Mouse (Mus musculus) gastrocnemius, adult 2 months (tissue): Measurements from ENCODE around the gene Med14. TPM values are rescaled to one million over a fixed set of nuclear protein-coding genes. Genes with fewer than 3 reads are reported as not detected.
A peak's percentile ranks its signal among the peaks of the same experiment; 100 is the strongest.

Experiments
- DNase-seq: peaks from one replicate; pipeline ENCODE4 v3.0.0; 2022
- H3K27ac ChIP-seq: fragments of 200-600 bp; 2 replicates; pipeline ENCODE4 v1.8.1; 2022; ENCODE audit warnings: mild to moderate bottlenecking
- H3K4me3 ChIP-seq: fragments of 200-600 bp; 2 replicates; pipeline ENCODE4 v1.8.1; 2022; ENCODE audit warnings: mild to moderate bottlenecking, moderate library complexity
- CTCF ChIP-seq: fragments of 200-600 bp; IDR thresholded peaks from 2 replicates; pipeline ENCODE4 v1.8.1; 2022; ENCODE audit warnings: antibody characterized with exemption, mild to moderate bottlenecking, moderate library complexity
- intact Hi-C: fragments of 180-260 bp; cut with DNase I; formaldehyde crosslinking; loops from one replicate; pipeline ENCODE4 v1.15.1; 2025
- long read RNA-seq, 2 experiments: library from polyadenylated mRNA; stranded (forward); transcript quantifications; one replicate each; pipeline ENCODE4 v2.0.0; 2021
- total RNA-seq, 2 experiments: library from RNA; stranded (reverse); gene quantifications; 2 replicates each; pipeline ENCODE4 v1.2.3; 2021

The Med14 gene
- total RNA-seq, result 10 to 100 TPM; 23.3 to 27.9 TPM
- long read RNA-seq, experiment 1, full-length matches to known transcripts, result 3 of 24 reads
- long read RNA-seq, experiment 1, partial matches to known transcripts, result 12 of 24 reads
- long read RNA-seq, experiment 1, other reads (novel, unspliced or antisense), result 9 of 24 reads
- long read RNA-seq, experiment 2, partial matches to known transcripts, result 21 of 30 reads
- long read RNA-seq, experiment 2, other reads (novel, unspliced or antisense), result 7 of 30 reads

GRCm38 (mm10) chrX:12761626-12762333 lies at the start of gene Med14:
Med14 (minus strand) TSS chrX:12762073.
- intact Hi-C loops, result no loop called here
- peak within 1 kb of the TSS; percentile 94 for H3K27ac ChIP-seq
- H3K4me3 ChIP-seq, result peak within 1 kb of the TSS; percentile 87
- TF ChIP-seq CTCF, result peak; percentile 46
- peak; percentile 91 for DNase-seq

DNA sequence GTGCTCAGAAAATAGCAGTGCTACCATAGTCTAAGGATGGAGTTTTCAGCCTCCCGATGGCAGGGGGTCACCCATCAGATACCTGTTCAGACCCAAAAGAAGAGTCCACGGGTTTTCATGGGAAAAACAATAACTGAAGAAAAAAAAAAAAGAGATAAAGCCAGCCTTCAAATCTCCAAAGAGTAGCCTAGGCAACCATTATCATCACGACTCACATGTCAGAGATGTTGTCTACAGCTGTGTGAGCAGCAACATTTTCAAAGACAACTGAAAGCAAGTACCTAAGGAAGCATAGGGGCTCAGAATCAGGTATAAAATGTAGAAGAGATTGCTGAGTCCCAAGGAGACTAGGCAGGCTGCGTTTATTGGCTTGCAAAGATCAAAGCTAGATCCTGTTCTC lies 38.7 kb upstream of the Med14 start:
- no peak for TF ChIP-seq CTCF
- Histone ChIP-seq H3K27ac (no peak overlapping the region), H3K4me3 (no peak overlapping the region)
- no peak for DNase-seq
- intact Hi-C loops, result no loop called here

DNA sequence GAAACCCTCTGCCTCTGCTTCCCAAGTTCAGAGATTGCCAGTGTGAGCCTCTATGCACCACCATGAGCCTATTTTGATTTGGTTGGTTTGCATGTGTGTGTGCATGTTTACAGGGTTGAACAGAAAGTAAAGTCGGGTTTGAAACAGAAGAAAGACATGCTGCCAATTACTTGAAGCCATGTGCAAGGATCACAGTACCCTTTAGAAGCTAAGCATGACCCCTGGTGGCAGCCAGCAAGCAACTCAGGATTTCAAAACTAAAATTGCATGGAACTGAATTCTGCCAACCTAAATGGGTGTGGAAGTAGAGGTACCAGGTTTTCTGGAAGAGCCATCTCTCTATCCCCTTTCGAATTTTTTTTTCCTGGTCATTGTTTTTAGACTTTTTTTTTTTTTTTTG lies 33.0 kb upstream of the Med14 start:
- peak; percentile 29 for DNase-seq
- peak overlapping the region; percentile 43 for H3K4me3 ChIP-seq
- H3K27ac ChIP-seq, result peak overlapping the region; percentile 38; the same call in 1 of the 2 replicates
- intact Hi-C loops, result loop anchor here (2.0 kb wide), 1 partner anchor 118 kb away; no protein-coding TSS in a partner anchor
- peak; percentile 70 for TF ChIP-seq CTCF

DNA sequence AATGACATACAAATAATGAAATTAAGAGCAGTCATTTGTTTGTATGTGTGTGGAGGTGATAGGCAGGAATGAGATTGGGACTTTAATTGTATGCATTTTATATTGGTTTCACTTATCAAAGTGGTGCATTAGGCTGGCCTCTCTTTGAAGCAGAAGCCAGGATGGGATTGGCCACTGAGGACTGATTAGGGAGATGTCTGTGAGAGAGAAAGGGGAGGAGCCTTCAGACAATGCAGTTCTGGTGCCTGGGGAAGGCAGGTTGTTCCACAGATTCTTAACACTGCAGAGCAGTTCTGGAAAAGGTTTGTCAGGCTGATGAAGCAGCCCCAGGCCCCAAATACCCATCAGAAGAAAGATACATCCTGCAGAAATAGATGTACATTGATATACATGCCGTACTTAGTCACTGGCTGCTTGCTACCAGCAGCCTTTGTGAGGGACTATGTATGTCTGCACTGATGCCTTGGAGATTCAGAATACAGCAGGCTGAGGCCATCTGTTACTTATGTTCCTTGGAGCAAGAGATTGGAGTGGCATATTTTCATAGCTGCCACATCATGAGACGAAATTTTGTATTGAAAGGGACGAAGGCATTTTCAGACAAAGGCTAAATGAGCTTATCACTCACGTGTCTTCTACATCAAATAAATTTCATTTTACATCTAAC lies 29.9 kb upstream of the Med14 start:
- DNase-seq, result no peak
- no peak for TF ChIP-seq CTCF
- intact Hi-C loops, result no loop called here
- H3K27ac ChIP-seq, result no peak overlapping the region
- no peak overlapping the region for H3K4me3 ChIP-seq

- no peak overlapping the region for H3K4me3 ChIP-seq
- intact Hi-C loops, result no loop called here
- TF ChIP-seq CTCF, result no peak
- no peak for DNase-seq
- peak overlapping the region; percentile 65 for H3K27ac ChIP-seq
These were observed 11.4 kb upstream of the Med14 start for GRCm38 (mm10) chrX:12773236-12773635.

GRCm38 (mm10) chrX:12771561-12771960 lies 9.7 kb upstream of the Med14 start:
- DNase-seq, result no peak
- intact Hi-C loops, result no loop called here
- TF ChIP-seq CTCF, result no peak
- peak overlapping the region; percentile 38 for H3K27ac ChIP-seq
- H3K4me3 ChIP-seq, result no peak overlapping the region

DNA sequence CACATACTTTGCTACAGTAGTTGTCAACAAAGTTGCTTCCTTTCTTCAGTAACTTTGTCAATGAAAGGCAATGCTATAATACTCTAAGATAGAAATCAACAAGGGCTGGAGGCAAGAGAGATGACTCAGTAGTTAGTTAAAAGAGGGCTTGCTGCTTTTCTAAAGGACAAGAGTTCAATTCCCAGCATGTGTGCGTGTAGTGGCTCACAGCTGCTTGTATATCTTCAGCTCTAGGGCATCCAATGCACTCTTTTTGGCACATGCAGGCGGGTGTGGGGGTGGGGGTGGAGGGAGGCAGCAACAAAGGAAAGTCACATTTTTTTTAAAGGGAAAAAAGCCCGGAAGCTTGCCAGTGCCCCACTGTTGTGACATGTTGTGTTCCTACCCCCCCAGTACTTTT lies 6.7 kb upstream of the Med14 start:
- Histone ChIP-seq H3K4me3 (no peak overlapping the region), H3K27ac (no peak overlapping the region)
- intact Hi-C loops, result no loop called here
- DNase-seq, result no peak
- no peak for TF ChIP-seq CTCF

DNA sequence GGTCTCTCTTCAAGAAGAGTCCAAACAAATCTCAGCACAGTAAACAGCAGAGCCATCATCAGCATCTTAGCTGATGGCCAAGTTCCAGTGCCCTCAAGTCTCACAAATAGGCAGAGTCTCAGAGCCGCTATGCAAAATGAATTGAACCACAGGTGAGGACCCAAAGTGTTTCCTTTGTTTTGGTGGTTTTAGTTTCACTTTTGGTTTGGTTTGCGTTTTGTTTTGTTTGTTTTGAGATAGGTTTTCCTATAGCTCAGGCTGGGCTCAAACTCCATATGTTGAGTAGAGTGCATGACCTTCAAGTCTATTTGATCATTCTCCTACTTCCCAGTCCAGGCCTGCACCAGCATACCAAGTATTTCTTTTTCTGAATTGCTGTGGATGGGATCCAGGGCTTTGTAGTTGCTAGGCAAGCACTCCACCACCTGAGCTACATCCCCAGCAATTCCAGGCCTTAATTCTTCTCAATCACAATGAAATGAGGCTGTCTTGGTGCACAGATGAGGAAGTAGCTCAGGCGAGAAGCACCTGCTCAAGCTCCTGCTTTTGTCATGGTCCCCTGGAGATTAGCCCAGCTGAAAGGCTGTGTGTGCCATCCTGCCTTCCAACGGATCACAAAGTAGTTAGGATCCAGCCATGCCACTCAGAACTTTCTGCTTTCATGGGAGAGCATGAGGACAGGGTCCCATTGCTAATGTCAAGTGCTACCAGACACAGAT lies 5.1 kb upstream of the Med14 start:
- no peak for DNase-seq
- intact Hi-C loops, result no loop called here
- H3K4me3 ChIP-seq, result peak overlapping the region; percentile 7; the same call in 1 of the 2 replicates
- TF ChIP-seq CTCF, result no peak
- H3K27ac ChIP-seq, result no peak overlapping the region; the same call in 1 of the 2 replicates

DNA sequence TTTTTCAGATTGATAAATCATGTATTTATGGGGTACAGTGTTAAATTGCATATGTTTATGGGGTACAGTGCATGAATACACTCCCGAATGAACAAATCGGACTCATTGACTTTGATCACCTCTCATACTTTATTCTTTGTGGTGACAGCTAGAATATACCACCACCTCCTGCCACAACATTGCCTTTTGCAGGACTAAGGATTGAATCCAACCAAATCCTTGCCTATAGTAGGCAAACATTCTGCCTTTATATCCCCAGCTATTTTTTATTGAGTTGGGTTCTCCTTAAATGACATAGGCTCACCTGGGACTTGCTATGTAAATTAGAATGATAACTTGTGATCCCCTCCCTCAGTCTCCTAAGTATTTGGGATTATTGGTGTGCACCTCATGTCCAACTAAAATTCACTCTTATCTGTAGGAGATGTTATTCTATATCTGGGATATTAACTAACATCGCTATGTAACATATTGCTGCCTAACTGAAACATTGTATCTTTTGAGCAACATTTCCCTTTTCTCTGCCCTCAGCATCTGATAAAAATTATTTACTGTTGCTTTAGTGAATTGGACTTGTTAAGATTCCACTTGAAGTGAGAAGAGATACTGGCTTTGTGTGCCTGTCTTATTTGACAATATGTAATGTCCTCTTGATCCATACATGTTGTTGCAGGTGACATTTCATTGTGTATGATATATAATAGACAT lies 1.4 kb upstream of the Med14 start:
- Histone ChIP-seq H3K4me3 (no peak overlapping the region; the same call in 1 of the 2 replicates), H3K27ac (peak overlapping the region; percentile 94)
- no peak for DNase-seq
- TF ChIP-seq CTCF, result no peak
- intact Hi-C loops, result no loop called here

DNA sequence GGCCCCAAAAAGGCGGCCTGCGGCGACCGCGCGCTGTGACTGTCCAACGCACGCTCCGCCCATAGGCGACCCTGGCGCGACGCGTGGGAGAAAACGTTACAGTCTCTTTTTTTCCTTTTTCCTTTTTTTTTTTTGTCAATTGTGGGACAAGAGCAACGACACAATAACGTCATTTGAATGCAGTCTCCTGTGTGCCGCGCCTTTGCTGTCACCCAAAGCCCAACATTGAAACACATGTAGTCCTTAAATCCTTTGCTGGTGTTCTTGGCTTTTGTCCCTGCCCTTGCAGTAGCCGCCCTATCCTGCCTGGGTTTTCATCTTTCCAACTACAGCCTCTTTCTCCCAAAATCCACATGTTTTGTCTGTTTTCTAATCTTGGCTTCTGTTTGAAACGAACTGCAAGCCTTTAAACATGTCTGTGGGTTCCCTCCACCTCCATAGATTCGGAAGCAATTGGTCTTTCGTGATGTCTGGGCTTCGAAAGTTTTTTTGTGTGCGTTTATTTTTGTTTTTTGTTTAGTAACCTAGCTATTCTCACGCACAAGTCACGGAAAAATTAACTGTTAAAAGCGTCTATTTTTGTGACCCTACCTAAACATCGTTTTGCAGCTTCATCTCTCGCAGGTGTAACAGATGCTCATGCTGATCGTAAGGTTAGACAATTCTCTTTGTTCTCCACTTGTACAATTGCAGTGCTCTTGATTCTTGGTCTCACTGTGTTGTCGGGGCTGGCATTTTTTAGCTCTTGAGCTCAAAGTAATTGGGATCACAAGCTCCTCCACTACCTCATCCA lies 657 bp upstream of the Med14 start:
- no peak for TF ChIP-seq CTCF
- DNase-seq, result no peak
- intact Hi-C loops, result no loop called here
- H3K4me3 ChIP-seq, result peak overlapping the region; percentile 87
- peak overlapping the region; percentile 94 for H3K27ac ChIP-seq

- DNase-seq, result no peak
- Histone ChIP-seq H3K4me3 (peak overlapping the region; percentile 87), H3K27ac (peak overlapping the region; percentile 94)
- no peak for TF ChIP-seq CTCF
- intact Hi-C loops, result no loop called here
These were observed 631 bp downstream of the Med14 start for GRCm38 (mm10) chrX:12761259-12761625.
